Mouse (Mus musculus) CH12F3 (cell line): ENCODE data around the gene Pagr1a.

ENCODE experiments used
- in situ Hi-C: fragments of 300-500 bp; cut with MboI; formaldehyde crosslinking; loops from 2 replicates; pipeline ENCODE4 v1.14.3; 2020; ENCODE audit warnings: low sequenced_read_pairs

The Pagr1a gene

DNA sequence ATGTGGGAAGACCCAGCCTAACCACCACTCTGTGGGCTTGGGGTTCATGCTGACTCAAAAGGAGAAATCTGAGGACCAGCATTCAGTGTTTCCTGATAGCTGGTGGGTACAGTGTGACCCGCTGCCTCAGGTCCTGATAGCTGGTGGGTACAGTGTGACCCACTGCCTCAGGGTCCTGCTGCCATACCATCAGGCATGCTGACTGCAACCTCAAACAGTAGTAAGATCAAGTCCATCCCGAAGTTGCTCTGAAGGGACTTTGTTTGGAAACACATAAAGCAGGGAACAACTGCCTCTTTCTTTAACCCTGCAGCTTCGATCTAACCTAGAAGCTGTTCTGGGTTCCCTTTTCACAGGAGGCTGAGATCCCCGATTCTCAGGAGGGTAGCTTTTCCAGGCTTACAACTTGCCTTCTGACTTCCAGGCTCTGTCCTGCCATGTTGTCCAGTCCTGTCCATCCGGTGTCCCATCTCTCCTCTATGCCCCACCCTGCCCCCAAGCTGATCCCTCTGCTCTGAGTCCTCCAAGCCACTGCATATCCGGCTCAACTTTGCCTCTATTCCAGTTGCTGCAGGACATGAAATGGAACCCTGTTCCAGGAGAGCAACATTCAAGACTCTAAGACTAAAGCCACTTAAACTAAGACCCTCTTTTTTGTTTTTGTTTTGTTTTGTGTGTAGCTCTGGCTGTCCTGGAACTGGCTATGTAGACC is 9.7 kb downstream of the Pagr1a start:
- in situ Hi-C loops: no loop called here

DNA sequence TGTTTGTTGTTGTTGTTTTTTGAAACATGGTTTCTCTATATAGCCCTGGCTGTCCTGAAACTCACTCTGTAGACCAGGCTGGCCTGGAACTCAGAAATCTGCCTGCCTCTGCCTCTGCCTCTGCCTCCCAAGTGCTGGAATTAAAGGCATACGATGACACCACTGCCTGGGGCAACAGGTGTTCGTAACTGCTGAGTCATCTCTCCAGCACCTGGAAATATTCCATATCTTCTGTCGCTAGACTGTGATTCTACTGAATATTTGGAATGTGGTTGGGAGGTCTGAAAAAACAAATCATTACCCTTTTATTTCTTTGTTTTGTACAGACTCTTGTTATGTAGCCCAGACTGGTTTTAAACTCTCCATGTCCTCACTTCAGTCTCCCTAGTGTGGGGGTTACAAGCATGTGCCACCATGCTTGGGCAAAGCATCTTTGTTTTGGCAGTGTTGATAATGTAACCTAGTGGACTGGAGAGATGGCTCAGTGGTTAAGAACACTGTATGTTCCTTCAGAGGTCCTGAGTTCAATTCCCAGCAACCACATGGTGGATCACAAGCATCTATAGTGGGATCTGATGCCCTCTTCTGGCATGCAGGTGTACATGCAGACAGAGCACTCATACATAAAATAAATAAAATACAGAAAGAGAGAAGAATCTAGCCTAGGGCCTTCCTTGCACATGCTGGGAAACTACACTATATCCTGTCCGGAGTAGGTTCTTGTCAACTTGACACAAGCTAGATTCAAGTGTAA is 12.9 kb downstream of the Pagr1a start:
- in situ Hi-C loops: no loop called here

DNA sequence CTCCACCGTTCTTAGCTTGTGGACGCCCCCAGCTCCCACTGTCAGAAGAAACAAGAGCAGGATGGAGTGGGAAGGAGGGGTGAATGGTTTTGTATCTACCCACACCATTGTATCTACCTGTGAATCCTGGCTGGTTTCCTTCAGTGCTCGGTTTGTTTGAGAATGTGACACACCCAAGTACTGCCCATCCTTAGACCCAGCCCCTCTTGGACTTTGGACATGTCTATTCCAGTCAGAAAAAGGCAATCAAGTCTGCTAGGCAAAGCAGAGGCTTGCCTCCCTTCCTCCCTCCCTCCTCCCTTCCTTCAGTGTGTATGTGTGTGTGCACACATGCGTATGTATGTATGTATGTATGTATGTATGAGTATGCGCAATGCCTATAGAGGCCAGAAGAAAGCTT is 13.5 kb downstream of the Pagr1a start:
- in situ Hi-C loops: no loop called here

DNA sequence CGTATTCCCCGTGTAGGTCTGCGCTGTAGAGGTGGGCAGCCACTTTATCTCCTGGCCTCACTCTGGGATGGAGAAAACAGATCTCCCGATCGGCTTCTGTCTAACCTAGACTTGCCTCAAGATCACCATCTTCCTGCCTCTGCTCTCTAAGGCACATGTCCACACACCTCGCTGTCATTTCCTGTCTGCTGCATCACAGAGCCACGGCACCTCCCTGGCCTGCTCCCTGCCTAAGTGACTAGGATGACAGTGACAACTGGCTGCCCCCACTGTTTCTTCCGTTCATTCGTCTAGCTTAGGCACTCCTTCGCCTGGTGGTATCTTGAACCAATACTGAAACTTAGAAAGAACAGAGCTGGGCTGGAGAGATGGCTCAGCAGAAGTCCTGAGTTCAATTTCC is 17.6 kb downstream of the Pagr1a start:
- in situ Hi-C loops: no loop called here

DNA sequence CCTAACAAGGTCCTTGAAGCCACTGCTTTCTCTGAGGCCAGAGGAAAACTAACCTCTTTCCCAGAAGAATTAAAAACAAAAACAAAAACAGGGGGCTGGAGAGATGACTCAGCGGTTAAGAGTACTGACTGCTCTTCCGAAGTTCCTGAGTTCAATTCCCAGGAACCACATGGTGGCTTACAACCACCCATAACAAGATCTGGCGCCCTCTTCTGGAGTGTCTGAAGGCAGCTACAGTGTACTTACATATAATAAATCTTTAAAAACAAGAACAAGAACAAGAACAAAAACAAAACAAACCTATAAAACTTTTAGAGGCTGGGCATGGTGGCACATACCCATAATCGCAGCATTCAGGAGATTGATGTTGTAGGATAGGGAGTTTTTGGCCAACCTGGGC is 20.7 kb downstream of the Pagr1a start:
- in situ Hi-C loops: no loop called here

DNA sequence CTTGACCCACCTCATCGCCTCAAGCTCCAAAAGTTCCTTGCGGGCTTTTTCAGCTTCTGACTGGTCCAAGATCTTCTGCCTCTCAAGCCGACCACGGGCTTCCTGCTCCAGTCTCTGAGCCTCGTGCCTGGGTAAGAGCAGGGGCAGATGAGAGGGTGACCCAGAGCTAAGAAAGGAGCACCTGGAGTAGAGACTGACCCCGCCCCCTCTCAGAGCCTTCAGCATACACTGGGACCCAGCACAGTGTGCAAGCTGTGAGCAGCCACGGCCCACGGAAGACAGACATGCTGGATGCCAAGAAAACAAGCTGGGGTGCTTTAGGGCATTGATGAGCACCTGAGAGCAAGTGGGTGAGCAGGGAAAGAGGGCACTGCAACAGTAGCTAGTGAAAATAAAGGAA is 28.3 kb downstream of the Pagr1a start:
- in situ Hi-C loops: no loop called here

DNA sequence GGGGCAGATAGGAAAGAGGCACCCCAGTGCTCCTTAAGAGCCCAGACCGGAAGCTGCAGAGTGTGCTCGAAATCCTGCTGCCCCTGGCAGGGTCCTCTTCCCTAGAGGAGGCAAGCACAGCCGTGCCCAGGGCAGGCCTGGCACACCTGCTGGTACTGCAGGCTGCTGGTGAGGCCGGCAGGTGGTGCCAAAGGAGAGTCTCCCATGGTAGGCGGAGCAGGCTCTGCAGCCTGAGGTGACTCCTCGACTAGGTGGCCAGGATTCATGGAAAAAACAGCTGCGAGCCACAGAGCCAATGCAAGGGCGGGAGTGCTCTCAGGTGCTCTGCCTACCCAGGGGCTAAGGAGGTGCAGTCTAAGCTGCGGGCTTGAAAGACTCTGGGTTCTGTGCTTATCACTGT is 30.8 kb downstream of the Pagr1a start:
- in situ Hi-C loops: no loop called here

DNA sequence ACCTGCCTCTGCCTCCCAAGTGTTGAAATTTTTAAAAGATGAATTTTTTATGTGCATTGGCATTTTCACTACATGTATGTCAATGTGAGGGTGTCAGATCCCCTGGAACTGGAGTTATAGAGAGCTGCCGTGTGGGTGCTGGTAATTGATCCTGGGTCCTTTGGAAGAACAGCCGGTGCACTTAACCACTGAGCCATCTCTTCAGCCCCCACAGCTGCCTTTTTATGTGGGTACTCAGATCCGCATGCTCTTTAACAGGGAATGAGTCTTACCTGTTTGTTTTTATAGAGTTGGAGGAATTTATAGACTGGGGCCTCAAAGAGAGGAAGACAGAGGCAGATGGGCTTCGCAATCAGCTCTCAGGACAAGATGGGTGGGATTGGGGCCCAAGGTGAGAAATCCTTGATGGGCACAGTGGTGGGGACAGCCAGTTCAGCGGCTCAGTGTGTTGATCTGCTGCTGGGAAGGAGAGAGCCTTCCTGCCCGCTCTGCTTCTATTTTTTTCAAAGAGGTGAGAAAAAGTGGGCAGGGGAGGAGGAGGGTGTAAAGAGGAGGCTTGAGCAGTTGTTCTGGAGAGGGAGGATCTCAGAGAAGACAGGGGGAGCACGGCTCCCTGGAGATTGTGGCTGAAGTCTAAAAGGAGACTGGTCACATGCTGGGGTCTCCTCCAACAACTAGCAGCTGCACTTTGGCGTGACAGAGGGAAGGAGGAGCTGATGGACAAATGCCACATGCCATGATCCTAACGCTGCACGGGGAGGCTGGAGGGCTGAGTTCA is 32.3 kb downstream of the Pagr1a start:
- in situ Hi-C loops: no loop called here

DNA sequence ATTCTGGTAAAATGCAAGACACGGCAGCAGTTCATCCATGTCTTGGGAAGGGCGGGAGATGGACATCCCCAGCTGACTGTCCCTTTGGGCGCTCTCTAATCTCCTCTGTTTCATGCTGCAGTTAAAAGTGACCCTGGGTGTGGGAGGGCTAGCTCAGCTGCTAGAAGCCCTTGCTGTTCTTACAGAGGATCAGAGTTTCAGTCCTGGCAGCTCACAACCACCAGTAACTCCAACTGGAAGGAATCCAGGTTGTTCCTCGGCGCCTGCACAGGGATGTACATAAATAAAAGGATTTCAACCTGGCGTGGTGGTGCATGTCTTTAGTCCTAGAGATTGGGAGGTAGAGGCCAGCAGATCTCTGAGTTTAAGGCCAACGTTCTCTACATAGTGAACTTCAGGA is 34.0 kb downstream of the Pagr1a start:
- in situ Hi-C loops: no loop called here

DNA sequence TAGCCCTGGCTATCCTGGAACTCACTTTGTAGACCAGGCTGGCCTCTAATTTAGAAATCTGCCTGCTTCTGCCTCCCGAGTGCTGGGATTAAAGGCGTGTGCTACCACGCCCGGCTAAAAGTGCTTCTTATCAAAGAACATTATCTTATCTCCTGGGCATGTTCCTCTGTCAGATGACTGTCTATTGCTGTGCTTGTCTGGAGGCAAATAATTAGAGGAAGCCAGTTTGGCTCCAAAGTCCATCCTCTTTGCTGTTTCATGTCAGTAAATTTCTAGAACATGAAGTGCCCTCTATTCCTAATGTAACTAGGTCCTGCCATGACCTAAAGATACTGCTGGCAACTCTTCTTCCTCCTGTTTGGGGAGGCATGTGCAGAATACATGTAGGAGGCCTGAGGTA is 35.1 kb downstream of the Pagr1a start:
- in situ Hi-C loops: no loop called here

DNA sequence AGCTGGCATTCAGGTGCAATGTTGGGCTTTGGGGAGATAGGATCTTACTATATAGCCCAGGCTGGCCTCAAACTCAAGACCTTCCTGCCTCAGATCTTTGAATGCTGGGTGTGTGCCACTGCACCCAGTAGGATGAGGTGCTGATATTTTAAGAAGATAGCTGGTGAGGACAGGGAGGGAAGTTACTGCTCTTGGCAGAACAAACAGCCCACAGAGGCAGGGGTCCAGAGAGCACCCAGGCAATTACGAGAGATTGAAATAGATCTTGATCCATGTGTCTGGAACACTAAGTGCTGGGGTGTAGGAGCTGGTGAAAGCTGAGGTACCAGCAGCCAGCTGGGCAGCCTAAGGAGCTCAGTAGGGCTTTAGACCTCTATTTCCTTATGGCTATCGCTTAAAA is 35.6 kb downstream of the Pagr1a start:
- in situ Hi-C loops: no loop called here

DNA sequence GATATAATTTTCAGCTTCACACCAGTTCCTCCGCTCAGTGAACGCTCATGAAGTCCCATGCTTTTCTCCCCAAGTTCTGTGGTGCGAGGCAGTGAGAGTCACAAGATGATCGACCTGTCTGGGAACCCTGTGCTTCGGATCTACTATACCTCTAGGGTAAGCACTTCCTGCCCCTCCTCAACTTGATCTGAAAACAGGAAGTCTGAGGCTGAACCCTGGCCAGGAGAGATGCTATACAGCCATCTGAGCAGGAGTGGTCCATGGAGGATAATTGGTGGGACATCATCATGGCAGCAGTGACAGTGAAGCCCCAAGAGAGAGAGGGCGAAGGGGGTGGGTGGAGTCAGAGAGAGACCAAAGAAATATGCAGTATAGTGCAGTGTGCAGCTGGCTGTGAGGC is 38.3 kb downstream of the Pagr1a start:
- in situ Hi-C loops: no loop called here

DNA sequence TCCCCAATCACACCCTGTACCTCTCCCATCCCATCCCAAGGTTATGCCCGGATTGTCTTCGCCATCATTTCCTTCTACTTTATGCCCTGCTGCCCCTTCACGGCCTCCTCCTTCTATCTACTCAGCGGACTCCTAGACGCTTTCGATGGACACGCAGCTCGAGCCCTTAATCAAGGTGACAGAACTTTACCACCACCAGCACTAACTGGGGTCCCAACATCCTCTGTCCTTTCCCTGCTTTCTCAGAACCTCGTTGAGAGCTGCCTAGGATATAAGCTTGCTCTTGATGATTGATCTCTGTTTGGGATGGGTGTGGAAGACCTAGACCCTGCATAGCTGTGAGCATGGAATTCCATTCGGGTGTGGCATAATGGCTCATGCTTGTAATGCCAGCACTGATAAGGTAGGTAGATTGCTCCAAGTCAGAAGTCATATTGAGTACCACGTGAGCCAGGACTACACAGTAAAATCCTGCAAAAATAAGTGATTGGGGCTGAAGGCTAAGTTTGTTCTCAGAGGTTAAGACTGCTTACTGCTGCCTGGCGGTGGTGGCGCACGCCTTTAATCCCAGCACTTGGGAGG is 40.2 kb downstream of the Pagr1a start:
- in situ Hi-C loops: no loop called here

DNA sequence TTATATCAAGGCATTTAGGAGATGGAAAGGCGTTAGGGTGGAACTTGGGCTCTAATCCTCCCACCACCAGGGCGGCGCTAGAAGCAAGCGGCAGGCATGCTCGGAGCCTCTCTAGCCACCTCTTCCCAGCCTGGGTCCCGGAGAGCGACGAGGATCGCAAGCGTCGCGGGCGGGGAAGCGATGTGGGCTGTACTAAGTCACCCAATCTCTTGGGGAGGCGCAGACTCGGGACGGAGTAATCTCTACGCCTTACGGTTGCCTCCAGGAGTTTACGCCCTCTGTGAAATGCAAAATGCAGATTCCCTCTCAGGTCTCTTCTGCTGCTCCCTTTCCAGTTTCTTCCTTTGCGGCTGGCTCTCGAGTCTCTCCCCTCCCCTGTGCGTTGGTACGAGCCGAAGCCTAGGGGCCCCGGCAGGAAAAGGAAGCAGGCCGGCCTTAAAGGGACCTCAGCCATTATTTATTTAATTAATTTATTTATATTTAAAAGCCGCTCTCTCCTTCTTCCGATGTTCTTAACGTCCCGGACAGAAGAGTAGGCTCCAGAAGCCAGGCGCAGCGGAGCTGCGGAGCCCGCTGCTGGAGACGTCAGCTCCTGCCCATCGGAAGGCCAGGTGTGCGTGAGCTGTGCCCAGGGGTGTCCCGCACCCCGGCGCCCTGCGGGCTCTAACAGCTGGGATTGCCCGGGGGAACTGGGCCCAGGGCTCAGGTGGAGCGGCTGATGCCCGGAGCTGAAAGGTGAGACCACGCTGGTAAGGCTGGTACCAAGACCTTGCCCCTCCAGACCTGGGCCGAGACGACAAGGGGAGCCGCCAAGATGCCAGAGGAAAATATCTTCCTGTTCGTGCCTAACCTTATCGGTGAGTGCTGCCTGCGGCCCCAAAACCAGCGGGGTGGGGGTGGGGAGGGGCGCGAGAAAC is 40.9 kb downstream of the Pagr1a start, which contains the start of gene Cdiptos:
Gene Cdiptos (minus strand): TSS at position 149 of the 917 bp plus-strand sequence.
- in situ Hi-C loops: no loop called here

DNA sequence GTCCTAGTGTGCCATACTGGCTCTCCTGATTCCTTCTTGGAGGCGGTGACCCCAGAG is 41.4 kb downstream of the Pagr1a start, which contains the start of gene Cdipt:
Gene Cdipt (plus strand): TSS at position 22 of the 57 bp plus-strand sequence.
- in situ Hi-C loops: no loop called here

DNA sequence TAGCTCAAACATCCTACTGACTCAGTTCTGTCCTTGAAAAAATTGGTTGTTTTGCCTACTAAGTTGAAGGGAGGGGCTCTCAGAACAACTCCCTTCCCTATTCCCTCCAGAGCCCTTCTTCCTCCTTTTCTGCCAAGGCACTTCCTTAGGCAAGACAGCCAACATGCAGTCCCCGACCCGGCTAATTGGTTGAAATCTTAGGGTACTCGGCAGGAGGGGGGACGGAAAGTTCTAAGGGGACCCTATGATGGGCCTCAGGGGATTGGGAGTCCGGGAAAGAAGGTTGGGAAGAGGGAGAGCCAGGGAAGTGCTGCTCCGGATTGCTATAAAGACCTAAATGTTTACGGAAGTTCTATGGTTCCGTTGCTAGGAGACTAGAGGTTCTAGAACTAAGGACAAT is 41.7 kb downstream of the Pagr1a start:
- in situ Hi-C loops: no loop called here

DNA sequence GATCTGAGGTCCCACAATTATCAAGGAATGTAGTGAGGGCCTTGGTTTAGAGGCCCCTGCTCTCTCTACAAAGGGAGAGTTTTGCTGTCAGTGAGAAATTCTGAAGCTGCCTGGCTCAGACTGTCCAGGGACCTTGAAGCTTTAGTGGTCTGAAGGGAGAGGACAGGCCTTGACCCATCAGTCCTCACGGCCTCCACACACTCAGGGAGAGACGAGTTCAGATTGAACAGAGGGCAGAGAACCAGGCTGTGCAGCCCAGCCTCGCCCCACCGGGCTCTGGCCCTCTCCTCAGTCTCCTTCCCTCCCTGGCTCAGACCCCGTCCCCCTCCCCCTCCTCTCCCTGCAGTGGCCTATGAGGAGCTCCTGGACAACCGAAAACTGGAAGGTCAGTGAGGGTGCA is 49.8 kb downstream of the Pagr1a start:
- in situ Hi-C loops: no loop called here

DNA sequence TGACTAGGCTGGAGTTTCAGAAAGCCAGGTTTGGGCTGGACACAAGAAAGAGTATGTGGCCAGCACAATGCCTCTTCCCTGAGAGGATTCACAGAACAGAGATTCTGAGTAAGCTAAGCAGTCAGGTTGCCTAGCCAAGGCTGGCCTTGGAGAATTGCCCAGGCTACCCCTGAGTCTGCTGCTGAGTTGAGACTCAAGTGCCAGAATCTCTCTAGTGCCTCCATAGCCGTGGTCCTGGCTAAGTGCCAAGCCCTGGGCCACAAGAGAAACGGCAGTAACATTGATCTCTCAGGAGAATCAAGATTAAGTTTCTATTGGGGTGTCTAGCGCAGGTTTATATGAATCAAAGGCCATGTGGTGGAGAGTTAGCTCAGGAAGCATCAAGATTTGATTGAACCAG is 51.6 kb downstream of the Pagr1a start:
- in situ Hi-C loops: no loop called here
